Mouse (Mus musculus): ENCODE measurements around the gene Atp11a.

- TF ChIP-seq CTCF (IDR thresholded peaks at IDR 0.05; ENCODE audit: low read depth) (no peak), EP300 (IDR thresholded peaks at IDR 0.05; ENCODE audit: low read depth) (no peak)
These were observed 71.5 kb downstream of the Atp11a start for GRCm38 (mm10) chr8:12828298-12828697.

Measured in heart, postnatal 0 days (tissue).